Mouse (Mus musculus): ENCODE data around the gene Rag1.

The Rag1 gene

DNA sequence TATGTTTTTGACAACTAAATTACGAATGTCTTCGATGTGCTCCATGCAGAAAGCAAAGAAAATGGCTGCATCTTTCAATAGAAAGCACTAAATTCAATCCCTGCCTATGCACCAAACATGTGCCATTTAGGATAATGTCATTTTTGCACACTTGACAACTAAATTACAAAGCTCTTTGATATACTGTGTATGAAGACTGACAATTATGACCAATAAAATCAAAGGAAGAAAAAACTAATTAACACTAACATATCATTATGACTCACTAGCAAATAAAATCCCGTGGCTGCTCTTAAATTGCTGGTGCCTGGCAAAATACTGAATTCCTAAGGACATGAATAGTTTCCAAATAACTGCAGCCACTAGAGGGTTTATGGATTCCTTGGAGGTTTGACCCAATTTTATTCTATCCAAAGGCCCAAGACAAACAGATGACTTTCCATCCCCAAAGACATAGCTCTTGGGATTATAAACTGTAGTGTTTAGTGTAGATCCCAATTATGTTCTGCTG, 9.4 kb downstream of the Rag1 start:
- no peak for DNase-seq (ENCODE audit: extremely low read depth, insufficient read length, low spot score)

DNA sequence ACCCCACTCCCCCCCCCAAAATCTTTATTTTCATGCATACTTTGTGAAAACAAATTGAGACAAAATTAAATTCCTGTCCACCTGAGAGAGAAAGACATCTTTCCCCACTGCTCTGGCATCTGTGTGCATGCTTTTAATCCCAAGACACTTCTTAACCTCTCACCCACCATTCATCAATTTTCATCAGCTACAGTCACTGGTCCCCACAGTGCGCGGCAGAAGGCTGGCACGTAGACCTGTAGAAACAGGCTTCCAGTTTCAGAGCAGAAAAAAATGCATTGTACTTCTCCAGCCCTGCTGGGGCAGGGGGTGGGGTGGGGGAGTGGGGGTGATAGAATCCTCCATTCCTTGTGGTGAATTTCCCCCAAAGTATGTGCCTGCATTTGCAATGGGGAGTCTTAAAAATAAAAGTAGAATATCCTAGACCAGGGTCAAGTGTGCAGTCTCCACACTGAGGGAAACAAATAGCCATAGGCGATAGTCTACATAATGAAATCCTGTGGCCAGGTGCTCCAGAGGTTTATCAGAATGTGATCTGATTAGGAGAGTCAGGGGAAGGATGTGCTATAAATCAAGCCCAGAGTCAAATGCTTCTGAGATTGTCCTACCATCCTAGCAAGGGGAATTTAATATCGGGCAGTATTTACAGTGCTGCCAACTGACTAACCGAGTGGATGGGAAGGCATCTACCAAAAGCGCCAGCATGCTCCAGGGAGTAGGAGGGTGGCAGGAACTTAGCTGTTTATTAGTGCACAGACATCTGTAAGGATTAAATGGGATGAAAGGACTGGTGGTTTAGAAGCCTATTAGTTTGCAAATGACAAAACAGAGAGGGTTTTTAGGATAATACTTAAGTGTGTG, 10.1 kb downstream of the Rag1 start:
- no peak for DNase-seq (ENCODE audit: extremely low read depth, insufficient read length, low spot score)

DNA sequence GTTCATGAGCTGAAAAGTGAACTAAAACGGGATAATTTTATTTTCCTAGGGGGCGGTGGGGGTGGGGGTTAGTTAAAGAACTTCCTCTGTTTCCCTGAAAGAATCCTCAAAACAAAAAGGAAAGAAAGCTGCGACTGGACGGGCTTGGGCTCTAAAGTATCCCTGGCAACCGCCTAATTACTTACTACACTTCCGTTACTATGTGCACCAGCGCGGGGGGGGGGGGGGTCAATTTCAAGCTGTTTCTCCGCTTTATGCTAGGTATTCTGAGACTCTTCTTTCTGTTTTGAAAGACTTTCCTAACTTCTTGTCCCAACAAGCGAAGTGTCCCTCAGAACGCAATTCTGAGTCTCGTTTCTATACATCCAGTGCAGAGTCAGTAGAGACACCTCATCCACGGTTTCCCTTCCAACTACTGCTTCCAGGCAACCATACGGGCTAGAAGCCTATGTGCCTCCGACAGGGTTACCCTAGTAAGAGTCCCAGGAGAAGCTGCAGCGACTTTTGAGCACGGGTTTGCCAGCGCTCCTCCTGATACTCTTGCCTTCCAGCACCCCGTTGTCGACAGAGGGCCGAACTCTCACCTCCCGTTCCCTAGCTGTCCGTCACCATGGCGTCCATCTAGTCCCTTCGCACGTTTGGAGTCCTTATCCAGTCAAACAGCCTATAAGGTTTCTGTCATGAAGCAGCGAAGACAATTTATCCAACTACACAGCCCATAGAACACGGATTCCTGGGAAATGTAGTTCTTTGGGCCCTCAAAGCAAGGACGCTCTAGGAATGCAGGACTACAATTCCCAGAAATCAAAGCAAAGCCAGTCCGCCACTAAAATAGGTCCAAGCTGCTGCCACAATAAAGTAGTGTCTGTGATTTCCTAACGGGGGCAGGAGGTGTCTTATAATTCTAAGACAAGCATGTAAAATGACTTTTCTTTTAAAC, 20.7 kb downstream of the Rag1 start:
- peak; percentile 86 for DNase-seq (ENCODE audit: extremely low read depth, insufficient read length, low spot score)

DNA sequence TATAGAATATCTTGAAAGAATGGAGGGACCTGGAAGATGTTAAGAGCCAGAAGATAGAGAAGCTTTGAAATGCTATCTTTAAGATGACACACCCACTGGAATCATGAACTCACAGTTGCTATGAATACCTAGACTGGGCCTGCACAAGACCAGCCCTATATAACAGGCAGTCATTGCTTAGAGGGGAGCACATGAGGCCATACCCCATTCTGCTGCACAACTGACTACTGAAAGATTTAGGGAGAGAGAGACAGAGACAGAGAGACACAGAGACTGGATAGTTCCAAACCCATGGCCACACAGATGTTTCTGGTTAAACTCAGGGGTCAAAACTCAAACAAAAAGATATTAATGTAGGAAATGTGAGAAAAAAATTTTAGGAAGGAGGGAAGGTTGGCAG, 22.1 kb downstream of the Rag1 start:
- DNase-seq (ENCODE audit: extremely low read depth, insufficient read length, low spot score), result no peak

DNA sequence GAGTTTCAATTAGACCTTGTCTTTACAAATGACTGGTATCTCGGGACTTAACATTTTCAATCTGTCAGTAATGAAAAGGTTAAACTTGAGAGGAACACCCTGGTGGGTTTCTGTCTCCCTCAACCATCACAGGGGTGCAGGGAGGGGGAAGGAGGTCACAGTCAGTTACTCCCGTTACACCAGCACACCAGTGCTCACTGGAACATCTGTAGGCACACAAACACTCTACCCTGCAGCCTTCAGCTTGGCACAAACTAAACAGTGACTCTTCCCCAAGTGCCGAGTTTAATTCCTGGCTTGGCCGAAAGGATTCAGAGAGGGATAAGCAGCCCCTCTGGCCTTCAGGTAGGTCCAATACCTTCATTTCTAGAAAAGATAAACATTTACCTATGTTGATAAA, 24.8 kb downstream of the Rag1 start, which contains the start of gene Rag2:
Gene Rag2 (plus strand): TSS at position 193 of the 400 bp plus-strand sequence.
- DNase-seq (ENCODE audit: extremely low read depth, insufficient read length, low spot score), result no peak

DNA sequence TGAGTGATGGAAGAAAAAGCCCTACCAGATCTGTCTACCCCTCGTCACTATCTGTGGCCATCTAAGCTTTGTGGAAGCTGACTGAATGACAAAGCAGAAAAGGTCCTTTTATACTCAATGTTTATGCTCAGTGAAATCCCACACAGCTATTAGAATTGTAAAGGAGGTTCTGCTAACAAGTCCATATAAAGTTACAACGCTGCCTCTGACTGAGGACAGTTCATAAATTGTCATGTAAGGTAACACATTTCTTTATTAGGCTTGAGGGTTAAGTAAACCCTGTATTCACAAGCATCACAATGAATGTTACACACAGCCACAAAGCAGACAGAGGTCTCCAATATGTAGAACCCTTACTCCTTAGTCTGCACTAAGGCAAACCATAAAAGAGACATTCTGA, 25.3 kb downstream of the Rag1 start:
- no peak for DNase-seq (ENCODE audit: extremely low read depth, insufficient read length, low spot score)

DNA sequence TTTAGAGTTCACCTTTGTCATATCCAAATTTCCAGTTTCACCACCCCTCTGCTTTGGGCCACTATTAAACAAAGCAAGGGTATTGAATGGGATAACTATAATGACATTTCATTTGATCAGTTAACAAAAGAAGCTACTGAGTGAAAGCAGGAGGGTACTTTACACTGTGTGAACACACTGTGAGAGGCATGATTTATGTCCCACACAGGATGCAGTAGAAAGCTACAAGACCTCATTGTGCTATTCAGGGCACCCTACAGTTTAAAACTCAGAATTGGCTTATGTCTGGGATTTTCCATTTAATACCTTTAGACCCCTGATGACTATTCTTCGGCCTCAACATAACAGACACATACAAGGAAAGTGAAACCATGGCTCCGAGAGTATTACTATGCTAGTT, 26.3 kb downstream of the Rag1 start:
- DNase-seq (ENCODE audit: extremely low read depth, insufficient read length, low spot score), result no peak

DNA sequence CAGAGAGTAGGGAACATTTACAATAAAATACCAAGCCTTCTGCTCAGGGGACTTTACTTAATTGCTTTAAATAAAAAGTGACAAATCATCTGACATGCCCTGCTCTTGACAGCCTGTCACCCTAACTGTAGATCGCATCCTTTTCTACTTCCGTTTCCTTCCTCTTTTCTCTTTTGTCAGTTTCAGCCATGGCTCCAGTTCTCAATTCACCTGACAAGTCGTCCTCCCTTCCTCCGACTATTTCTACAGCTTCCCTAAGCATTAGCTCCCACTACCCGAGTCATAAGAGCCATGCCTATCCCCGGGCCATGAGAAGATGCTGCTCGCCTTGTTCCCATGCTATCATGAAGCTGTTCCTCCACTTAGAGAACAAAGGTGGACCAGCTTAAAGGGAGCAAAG, 27.7 kb downstream of the Rag1 start:
- DNase-seq (ENCODE audit: extremely low read depth, insufficient read length, low spot score), result no peak

DNA sequence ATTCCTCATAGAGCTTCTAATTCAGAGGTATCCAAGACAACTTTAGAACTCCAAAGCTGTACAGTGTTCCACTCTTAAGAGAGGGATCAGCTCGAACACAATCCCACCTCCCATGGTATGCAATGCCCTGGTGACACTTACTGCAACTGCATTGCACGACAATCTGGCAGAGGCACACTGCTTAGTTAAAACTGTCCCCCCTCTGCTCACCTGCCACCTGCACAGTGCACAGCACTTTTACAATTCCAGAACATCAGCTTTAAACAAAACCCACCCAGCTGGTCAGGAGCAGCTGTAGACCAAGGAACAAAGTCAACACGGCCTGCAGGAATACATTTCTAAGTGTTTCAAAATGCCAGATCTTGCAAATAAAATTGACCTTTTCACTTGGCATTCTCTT, 28.4 kb downstream of the Rag1 start:
- no peak for DNase-seq (ENCODE audit: extremely low read depth, insufficient read length, low spot score)

DNA sequence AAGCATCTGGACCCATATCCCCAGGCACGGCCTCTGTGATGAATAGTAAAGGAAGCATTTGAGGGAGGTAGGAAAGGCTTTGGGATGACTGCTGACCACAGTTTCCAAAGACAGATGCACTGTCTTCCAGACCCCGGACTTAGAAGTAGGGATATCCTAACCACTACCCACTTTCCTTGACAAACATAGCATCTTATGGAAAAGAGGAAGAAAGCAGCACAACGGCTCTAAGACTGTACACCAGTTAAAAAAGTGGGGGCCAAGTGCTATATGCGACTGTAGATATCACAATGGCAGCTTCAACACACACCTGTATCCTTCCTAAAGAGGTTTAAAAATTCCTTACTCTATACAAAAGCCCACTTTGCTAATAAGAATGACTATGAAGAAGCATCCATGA, 30.9 kb downstream of the Rag1 start:
- no peak for DNase-seq (ENCODE audit: extremely low read depth, insufficient read length, low spot score)

DNA sequence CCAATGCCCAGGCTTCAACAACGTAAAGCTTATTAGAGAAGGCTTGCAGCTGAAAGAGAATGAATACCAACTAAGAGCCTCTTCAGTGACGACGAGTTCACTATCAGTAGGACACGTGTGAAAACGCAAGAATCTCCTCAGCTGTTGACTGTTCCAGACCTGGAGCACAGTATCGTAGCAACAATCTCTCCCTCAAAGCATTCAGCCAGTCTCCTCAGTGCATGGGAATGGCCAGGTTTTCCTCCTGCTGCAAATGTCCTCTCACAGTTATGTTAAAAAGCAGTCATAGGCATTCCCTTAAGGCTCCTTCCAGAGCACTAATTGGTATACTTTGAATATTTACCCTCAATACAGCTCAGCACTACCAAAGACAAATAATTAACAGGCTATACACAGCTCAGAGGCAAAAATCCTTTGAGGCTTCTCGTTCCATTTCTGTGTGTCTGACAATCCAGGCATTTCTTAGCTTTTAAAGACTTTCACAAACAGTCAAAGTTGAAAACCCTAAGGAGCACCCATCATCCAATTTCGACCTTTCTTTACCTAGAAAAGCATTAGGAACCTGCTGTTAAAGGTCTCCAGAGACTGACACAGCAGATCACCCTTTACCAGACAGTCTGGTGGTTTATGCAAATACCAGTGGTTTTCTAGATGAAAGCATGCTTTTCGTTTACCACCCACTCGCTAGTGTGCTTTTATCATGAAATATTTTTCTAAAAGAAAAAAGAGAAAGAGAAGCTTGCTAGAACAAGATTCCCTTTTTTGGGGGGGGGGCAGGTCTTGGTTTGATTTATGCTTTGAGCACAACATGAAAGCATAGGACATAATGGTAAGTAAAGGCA, 33.6 kb downstream of the Rag1 start:
- no peak for DNase-seq (ENCODE audit: extremely low read depth, insufficient read length, low spot score)

DNA sequence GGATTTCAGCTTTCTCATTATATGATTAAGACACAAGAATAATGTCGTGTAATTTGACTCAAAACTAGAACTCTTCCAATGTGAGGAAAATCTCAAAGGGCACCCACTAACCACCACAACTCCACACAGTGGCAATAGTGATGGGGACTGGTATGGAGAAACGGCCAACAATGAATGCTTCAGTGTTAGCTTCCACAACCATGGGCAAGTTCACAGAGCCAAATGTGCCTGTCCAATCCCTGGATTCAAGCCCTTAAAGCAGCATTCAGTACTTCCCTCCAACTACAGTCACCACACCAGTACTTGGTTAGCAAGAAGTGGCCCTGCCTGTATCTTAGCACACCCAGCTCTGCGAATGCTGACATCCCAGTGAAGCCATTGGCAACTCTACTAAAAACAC, 38.4 kb downstream of the Rag1 start:
- no peak for DNase-seq (ENCODE audit: extremely low read depth, insufficient read length, low spot score)

DNA sequence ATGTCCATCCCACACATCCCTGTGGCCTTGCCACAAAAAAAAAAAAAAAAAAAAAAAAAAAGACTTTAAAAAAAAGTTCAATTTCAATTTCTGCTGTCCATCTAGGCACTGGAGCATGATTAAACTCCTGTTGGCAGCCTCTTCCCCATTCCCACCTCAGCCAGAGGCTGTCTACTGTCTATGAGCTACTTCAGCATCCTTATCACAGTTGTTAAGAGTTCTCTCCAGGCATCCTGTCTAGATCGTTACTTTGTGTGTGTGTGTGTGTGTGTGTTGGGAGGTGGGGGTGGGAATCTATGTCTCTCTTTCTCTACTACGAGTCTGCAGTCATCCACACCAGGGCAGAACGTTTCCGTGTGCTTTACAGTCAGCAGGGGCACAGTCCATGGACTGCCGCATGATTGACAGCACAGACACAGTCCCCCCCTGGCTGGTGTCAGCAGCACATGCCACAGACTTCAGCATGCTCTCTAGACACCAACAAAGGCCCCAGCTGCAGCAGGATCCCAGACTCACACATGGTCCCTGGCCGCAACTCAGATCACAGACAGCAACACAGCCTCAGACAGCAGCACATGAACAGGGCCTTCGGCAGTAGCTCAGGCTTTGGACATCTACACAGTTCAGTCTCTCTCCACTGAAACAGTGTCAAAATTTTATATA, 40.9 kb downstream of the Rag1 start:
- no peak for DNase-seq (ENCODE audit: extremely low read depth, insufficient read length, low spot score)

DNA sequence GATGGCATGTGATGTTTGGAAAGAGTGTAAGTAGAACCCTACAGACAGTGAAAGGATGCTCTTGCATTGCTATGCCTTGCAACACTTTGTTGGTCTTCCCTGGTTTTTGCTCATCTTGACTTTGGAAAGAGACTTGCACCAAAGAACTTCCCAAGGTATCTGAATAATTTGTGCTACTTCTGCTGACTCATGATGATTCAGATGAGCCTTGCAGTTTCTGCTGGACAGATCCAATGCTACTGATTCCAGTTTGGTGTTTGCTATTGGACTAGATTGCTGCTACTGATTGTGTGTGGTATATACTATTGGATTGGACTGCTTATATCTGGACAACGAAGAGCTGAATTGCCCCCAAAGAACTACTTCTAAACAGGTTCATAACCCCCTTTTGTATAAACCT, 46.2 kb downstream of the Rag1 start:
- DNase-seq (ENCODE audit: extremely low read depth, insufficient read length, low spot score), result no peak

DNA sequence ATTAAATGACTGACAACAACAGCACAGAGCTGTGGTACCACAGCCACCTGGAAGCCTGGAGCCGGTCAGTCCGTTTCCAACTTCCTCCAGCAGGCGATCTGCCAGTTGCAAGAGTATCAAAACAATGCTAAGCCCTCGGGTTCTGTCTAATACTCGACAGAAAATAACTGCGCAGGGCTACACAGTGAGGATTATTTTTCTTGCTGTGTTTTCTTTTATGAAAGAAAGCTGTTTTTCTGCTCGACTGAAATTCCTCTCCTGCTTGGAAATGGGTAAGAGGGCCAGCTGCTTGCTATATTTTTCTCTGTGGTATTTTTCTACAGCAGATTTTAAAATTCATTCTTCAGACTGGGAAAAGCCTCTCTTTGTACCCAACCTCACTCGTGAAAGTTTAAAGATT, 48.6 kb downstream of the Rag1 start:
- DNase-seq (ENCODE audit: extremely low read depth, insufficient read length, low spot score), result no peak

DNA sequence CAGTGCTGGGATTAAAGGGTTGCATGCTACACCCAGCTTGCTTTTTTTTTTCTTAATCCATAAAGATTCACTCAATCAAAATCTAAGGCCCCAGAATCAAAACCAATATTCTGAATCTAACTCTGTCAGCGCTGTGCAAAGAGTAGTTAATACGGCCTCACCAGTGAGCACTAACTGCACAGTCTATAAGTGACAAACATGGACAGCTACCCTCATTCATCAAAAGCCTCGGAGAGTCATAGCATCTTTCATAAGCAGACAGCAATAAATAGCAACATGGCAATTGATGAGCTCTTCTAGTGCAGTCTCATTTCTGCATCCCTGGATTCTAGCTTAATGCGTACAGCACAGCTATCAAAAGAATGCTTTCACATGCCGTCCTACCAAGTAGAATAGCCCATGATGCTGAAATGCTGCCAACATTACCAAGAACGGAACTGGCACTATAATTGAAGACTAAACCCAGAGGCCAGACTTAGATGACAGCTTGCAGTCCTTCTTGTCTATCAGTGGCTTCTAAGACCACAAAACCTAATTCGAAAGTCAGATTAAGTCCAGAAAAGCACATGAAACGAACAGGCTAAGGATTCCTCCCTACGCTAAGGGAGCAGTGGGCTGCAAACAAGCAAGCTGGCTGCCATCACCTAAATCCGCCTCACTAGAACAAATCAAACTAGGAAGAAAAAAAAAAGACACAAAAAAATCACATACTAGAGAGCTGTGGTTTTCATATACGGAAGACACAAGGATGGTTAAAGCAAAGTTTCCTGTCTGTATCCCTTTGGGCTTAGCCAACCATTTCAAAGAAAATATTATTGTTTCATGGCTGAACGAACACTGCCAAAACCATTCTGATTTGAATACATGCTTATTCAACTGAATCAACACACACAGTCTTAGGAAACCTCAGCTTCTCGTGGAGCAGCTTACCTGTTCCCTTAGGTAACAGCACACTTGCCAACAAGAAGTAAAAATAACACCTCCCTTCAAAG, 50.8 kb downstream of the Rag1 start:
- DNase-seq (ENCODE audit: extremely low read depth, insufficient read length, low spot score), result no peak

DNA sequence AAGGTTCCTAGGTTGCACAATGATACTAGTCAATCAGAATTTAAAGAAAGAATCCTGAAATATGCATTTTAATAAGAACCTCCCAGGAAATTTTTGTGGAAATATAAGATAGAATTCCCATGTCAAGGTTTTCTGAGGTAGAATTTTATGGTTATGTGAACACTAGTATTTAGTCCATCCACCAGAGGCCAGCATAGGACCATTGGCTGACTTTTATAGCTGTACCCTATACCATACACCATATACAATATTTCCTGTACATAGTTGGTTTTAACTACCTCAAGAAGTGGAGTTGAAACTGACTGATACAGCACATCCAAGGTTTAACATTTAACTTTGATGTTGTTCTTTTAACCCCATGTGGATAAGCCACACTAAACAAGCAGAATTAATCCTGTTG, 52.1 kb downstream of the Rag1 start:
- DNase-seq (ENCODE audit: extremely low read depth, insufficient read length, low spot score), result no peak

DNA sequence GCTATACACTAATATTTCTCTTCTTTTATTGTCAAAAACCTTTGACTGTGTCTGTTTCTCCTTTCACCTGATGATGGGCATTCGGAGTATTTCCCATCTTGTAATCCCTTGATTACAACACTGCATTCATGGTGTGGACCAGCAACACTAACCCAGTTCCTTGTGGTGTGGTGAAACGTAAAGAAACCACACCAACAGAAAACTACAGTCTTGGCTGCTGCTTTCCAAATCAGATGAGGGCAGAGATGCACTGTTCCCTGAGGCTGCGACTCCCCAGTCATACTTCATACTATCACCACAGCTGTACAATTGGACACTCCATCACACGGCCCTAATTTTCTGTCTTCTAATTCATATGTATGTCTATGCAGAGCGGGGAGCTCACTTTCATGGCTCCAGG, 54.6 kb downstream of the Rag1 start:
- no peak for DNase-seq (ENCODE audit: extremely low read depth, insufficient read length, low spot score)

DNA sequence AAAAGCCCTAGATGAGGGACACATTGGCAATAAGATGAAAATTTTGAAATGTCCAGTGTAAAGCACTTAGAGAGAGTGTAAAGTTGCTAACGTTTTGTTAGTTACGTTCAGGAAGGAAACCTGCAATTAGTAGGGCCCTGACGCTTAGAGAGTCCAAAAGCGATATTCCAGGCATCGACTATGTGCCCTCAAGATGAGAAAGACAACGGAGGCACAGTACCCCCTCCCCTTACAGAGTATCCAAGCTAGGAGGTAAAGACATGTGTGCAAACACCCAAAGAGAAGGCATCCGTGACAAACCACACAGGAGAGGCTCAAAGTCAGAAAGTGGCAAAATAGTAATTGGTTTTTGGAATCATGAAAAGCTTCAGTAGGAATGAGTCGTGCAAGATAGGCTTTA, 56.4 kb downstream of the Rag1 start:
- DNase-seq (ENCODE audit: extremely low read depth, insufficient read length, low spot score), result no peak
